ENCODE assay signal across 9 mouse cellular contexts in genomic region chr6:70955841-70956240, GRCm38 (mm10). TPM values are rescaled to one million over a fixed set of nuclear protein-coding genes. Genes with fewer than 3 reads are reported as not detected.
DNase-seq lines count a peak whose midpoint lies in the region; ATAC-seq lines count a peak whose summit lies in the region.
"Had no signal": no experiment of that assay in that cellular context is flagged by ENCODE, and none has a peak within 500 bp of the region (broad histone marks: within the 10 kb centered on the region; RNA-seq: fewer than 3 reads in every experiment).

No protein-coding gene starts in this region.

- no peaks in the 10 kb centered on the region for H3K9me3 ChIP-seq in kidney, embryonic 15.5 days (replicated peaks)
- H3K9me3 ChIP-seq in embryonic facial prominence, embryonic 13.5 days = no peaks in the 10 kb centered on the region
- H3K9me3 ChIP-seq in midbrain, embryonic 16.5 days (replicated peaks; ENCODE audit: control insufficient read depth, low read length, poor library complexity, severe bottlenecking) = no peaks in the 10 kb centered on the region

- DNase-seq in kidney, postnatal 10 days = no peak
- DNase-seq in hindlimb bud, embryonic 11.5 days (ENCODE audit: extremely low spot score, low read depth, low spot score) = peak; percentile 22
- no peak for DNase-seq in gastrocnemius, adult 8-10 months (ENCODE audit: low spot score in 2 of 2)
- no peak for DNase-seq in frontal cortex, postnatal 14 days (ENCODE audit: low spot score in 2 of 2)
- DNase-seq in right cerebral cortex, postnatal 36 days (ENCODE audit: low spot score in 2 of 2) = no peak

- 2% methylated on average over 12 of the region's 12 CpGs for WGBS in kidney, embryonic 15.5 days
- WGBS in embryonic facial prominence, embryonic 13.5 days = 1% methylated on average over 12 of the region's 12 CpGs
- WGBS in midbrain, embryonic 16.5 days = under 1% methylated on average over 12 of the region's 12 CpGs

- peaks cover 15% of the 10 kb centered on the region for H3K4me1 ChIP-seq in kidney, embryonic 15.5 days
- H3K4me1 ChIP-seq in embryonic facial prominence, embryonic 13.5 days = peaks cover 15% of the 10 kb centered on the region
- peaks cover 10% of the 10 kb centered on the region for H3K4me1 ChIP-seq in midbrain, embryonic 16.5 days (ENCODE audit: control insufficient read depth, insufficient read depth, low read length)

- H3K36me3 ChIP-seq in kidney, embryonic 15.5 days = no peaks in the 10 kb centered on the region
- H3K36me3 ChIP-seq in embryonic facial prominence, embryonic 13.5 days = no peaks in the 10 kb centered on the region
- no peaks in the 10 kb centered on the region for H3K36me3 ChIP-seq in midbrain, embryonic 16.5 days (ENCODE audit: control insufficient read depth, insufficient read depth, low read length)

- H3K4me3 ChIP-seq in kidney, embryonic 15.5 days (replicated peaks) = peak overlapping the region; percentile 52
- H3K4me3 ChIP-seq in embryonic facial prominence, embryonic 13.5 days = peak overlapping the region; percentile 53
- H3K4me3 ChIP-seq in midbrain, embryonic 16.5 days (ENCODE audit: low read depth, low read length) = peak overlapping the region; percentile 47

- H3K4me2 ChIP-seq in kidney, embryonic 15.5 days = peak overlapping the region; percentile 94
- peak overlapping the region; percentile 94 for H3K4me2 ChIP-seq in embryonic facial prominence, embryonic 13.5 days
- H3K4me2 ChIP-seq in midbrain, embryonic 16.5 days (ENCODE audit: low read length) = peak overlapping the region; percentile 94

- no peak overlapping the region for H3K27ac ChIP-seq in kidney, embryonic 15.5 days
- H3K27ac ChIP-seq in embryonic facial prominence, embryonic 13.5 days = no peak overlapping the region
- H3K27ac ChIP-seq in midbrain, embryonic 16.5 days (ENCODE audit: low read length) = no peak overlapping the region

- no peak for ATAC-seq in kidney, embryonic 15.5 days (replicated peaks; ENCODE audit: low FRiP score)
- no peak for ATAC-seq in embryonic facial prominence, embryonic 13.5 days (ENCODE audit: insufficient number of reproducible peaks, insufficient read depth, low FRiP score, low TSS enrichment, low read depth)
- no peak for ATAC-seq in midbrain, embryonic 16.5 days

- H3K9ac ChIP-seq in kidney, embryonic 15.5 days = peak overlapping the region; percentile 29; the same call in 1 of the 2 replicates
- H3K9ac ChIP-seq in embryonic facial prominence, embryonic 13.5 days = 0 out of 2 replicates have a peak overlapping the region, but pooled peaks have one; percentile 61
- H3K9ac ChIP-seq in midbrain, embryonic 16.5 days (ENCODE audit: low read depth, low read length) = no peak overlapping the region

- H3K27me3 ChIP-seq in kidney, embryonic 15.5 days = peaks cover 93% of the 10 kb centered on the region
- H3K27me3 ChIP-seq in embryonic facial prominence, embryonic 13.5 days = peaks cover 84% of the 10 kb centered on the region
- peaks cover 53% of the 10 kb centered on the region for H3K27me3 ChIP-seq in midbrain, embryonic 16.5 days (ENCODE audit: control insufficient read depth, insufficient read depth, low read depth, low read length)

RNA-seq across cellular contexts. Expression of gene Foxi3, which starts 0.5 kb away (rescaled TPM):
- not detected in 2 replicates for polyA plus RNA-seq in kidney, embryonic 15.5 days (2015; fragmentation: Nextera tagmentation; extraction: Ambion mirVana)
- 1.4 and 1.7 TPM in 2 replicates for polyA plus RNA-seq in embryonic facial prominence, embryonic 13.5 days (2015; fragmentation: Nextera tagmentation; extraction: Ambion mirVana)
- polyA plus RNA-seq in midbrain, embryonic 16.5 days (2015; fragmentation: Nextera tagmentation; extraction: Ambion mirVana) = not detected in 2 replicates
- total RNA-seq in gastrocnemius, adult 8-10 months (2022) = not detected
- total RNA-seq: layer of hippocampus, postnatal 36 days had no signal

RNA-seq across cellular contexts. Expression of gene Tex37, which starts 37.1 kb away (rescaled TPM):
- polyA plus RNA-seq in kidney, embryonic 15.5 days (2015; fragmentation: Nextera tagmentation; extraction: Ambion mirVana) = not detected in 2 replicates
- polyA plus RNA-seq in embryonic facial prominence, embryonic 13.5 days (2015; fragmentation: Nextera tagmentation; extraction: Ambion mirVana) = not detected in 2 replicates
- not detected in 2 replicates for polyA plus RNA-seq in midbrain, embryonic 16.5 days (2015; fragmentation: Nextera tagmentation; extraction: Ambion mirVana)
- total RNA-seq in gastrocnemius, adult 8-10 months (2022) = not detected
- total RNA-seq: layer of hippocampus, postnatal 36 days had no signal
